Mouse (Mus musculus): Measurements from ENCODE around the gene Abca3. TPM values are rescaled to one million over a fixed set of nuclear protein-coding genes. Genes with fewer than 3 reads are reported as not detected.

Abca3 gene
- polyA plus RNA-seq, 1 experiment = 32.6 TPM

- no peak for TF ChIP-seq POLR2A (IDR thresholded peaks at IDR 0.05; ENCODE audit: low read depth, low read length)
- no peak for TF ChIP-seq CTCF (IDR thresholded peaks at IDR 0.05; ENCODE audit: extremely low read depth, insufficient read depth, insufficient read length, insufficient replicate concordance)
- Histone ChIP-seq H3K36me3 (ENCODE audit: control insufficient read depth, insufficient read depth, low read length) (peaks cover 31% of the 10 kb centered on the region), H3K27me3 (ENCODE audit: control insufficient read depth, insufficient read depth, low read length) (no peaks in the 10 kb centered on the region), H3K4me3 (ENCODE audit: extremely low read depth, insufficient read depth, insufficient read length) (no peak overlapping the region), H3K4me1 (ENCODE audit: control insufficient read depth, insufficient read depth, insufficient read length) (no peaks in the 10 kb centered on the region), H3K27ac (ENCODE audit: insufficient read depth, low read length) (no peak overlapping the region)
- no peak for DNase-seq (ENCODE audit: low read depth in 1 of 2, low spot score in 2 of 2)
- 89% methylated on average over 6 of the region's 6 CpGs for WGBS
Measured at GRCm38 (mm10) chr17:24375886-24376285, 24.1 kb downstream of the Abca3 start.

- peaks cover 38% of the 10 kb centered on the region for H3K36me3 ChIP-seq (ENCODE audit: control insufficient read depth, insufficient read depth, low read length)
- TF ChIP-seq POLR2A (IDR thresholded peaks at IDR 0.05; ENCODE audit: low read depth, low read length) (no peak), CTCF (IDR thresholded peaks at IDR 0.05; ENCODE audit: extremely low read depth, insufficient read depth, insufficient read length, insufficient replicate concordance) (no peak)
Measured at GRCm38 (mm10) chr17:24378496-24378895, 26.7 kb downstream of the Abca3 start.

GRCm38 (mm10) chr17:24383789-24384188, 32.0 kb downstream of the Abca3 start:
- Histone ChIP-seq H3K4me3 (ENCODE audit: extremely low read depth, insufficient read depth, insufficient read length) (no peak overlapping the region), H3K27me3 (ENCODE audit: control insufficient read depth, insufficient read depth, low read length) (no peaks in the 10 kb centered on the region), H3K4me1 (ENCODE audit: control insufficient read depth, insufficient read depth, insufficient read length) (no peaks in the 10 kb centered on the region), H3K36me3 (ENCODE audit: control insufficient read depth, insufficient read depth, low read length) (peaks cover 42% of the 10 kb centered on the region), H3K27ac (ENCODE audit: insufficient read depth, low read length) (no peak overlapping the region)
- WGBS = 91% methylated on average over 8 of the region's 8 CpGs
- no peak for DNase-seq (ENCODE audit: low read depth in 1 of 2, low spot score in 2 of 2)
- TF ChIP-seq CTCF (IDR thresholded peaks at IDR 0.05; ENCODE audit: extremely low read depth, insufficient read depth, insufficient read length, insufficient replicate concordance) = no peak
- no peak for TF ChIP-seq POLR2A (IDR thresholded peaks at IDR 0.05; ENCODE audit: low read depth, low read length)

More at GRCm38 (mm10) chr17:24378496-24378895, 26.7 kb downstream of the Abca3 start:
- Histone ChIP-seq H3K27me3 (ENCODE audit: control insufficient read depth, insufficient read depth, low read length) (no peaks in the 10 kb centered on the region), H3K27ac (ENCODE audit: insufficient read depth, low read length) (no peak overlapping the region), H3K4me1 (ENCODE audit: control insufficient read depth, insufficient read depth, insufficient read length) (no peaks in the 10 kb centered on the region), H3K4me3 (ENCODE audit: extremely low read depth, insufficient read depth, insufficient read length) (no peak overlapping the region)
- WGBS = 88% methylated on average over 2 of the region's 2 CpGs
- no peak for DNase-seq (ENCODE audit: low read depth in 1 of 2, low spot score in 2 of 2)

DNA sequence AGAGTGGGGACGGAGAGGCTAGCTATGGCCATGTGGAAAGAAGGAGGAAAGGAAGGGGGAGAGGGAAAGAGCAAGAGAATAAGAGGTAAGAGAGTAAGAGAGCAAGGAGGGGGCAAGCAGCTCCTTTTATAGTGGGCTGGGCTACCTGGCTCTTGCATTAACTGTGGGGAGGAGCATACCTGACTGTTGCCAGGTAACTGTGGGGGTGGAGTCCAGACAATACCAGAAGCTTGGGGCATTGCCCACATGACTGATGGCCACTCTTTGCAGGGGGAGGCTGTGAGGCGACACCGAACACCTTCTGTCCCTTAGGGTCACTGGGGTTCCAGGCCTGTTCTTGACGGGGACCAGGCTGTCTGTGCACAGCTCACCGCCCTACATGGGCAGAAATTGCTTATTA, 37.0 kb downstream of the Abca3 start:
- TF ChIP-seq POLR2A (IDR thresholded peaks at IDR 0.05; ENCODE audit: low read depth, low read length) (no peak), CTCF (IDR thresholded peaks at IDR 0.05; ENCODE audit: extremely low read depth, insufficient read depth, insufficient read length, insufficient replicate concordance) (no peak)
- H3K4me1 ChIP-seq (ENCODE audit: control insufficient read depth, insufficient read depth, insufficient read length) = no peaks in the 10 kb centered on the region
- no peak overlapping the region for H3K4me3 ChIP-seq (ENCODE audit: extremely low read depth, insufficient read depth, insufficient read length)
- DNase-seq (ENCODE audit: low read depth in 1 of 2, low spot score in 2 of 2) = no peak
- no peak overlapping the region for H3K27ac ChIP-seq (ENCODE audit: insufficient read depth, low read length)
- 95% methylated on average over 5 of the region's 5 CpGs for WGBS
- no peaks in the 10 kb centered on the region for H3K27me3 ChIP-seq (ENCODE audit: control insufficient read depth, insufficient read depth, low read length)
- peaks cover 32% of the 10 kb centered on the region for H3K36me3 ChIP-seq (ENCODE audit: control insufficient read depth, insufficient read depth, low read length)

DNA sequence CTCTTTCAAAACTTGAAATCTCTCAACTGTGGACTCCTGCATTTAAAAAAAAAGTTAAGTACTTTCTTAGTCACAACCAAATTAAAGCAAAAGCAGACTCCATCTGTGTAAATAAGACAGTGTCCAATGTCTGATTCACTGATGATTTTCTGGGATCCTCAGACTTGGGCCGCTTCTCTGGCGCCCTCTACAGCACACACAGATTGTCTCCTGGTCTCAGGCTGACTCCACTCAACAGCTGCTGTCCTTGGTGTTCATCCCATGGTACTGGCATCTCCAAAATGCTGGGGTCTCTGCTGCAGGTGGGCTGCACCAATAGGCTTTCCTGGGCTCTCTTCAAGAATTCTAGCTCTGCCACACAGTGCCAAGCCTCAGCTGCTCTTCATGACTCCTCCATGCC, 38.1 kb downstream of the Abca3 start:
- DNase-seq (ENCODE audit: low read depth in 1 of 2, low spot score in 2 of 2) = peak in 1 of 2 experiments; percentile 23
- Histone ChIP-seq H3K4me3 (ENCODE audit: extremely low read depth, insufficient read depth, insufficient read length) (no peak overlapping the region), H3K4me1 (ENCODE audit: control insufficient read depth, insufficient read depth, insufficient read length) (no peaks in the 10 kb centered on the region), H3K27me3 (ENCODE audit: control insufficient read depth, insufficient read depth, low read length) (no peaks in the 10 kb centered on the region), H3K27ac (ENCODE audit: insufficient read depth, low read length) (no peak overlapping the region), H3K36me3 (ENCODE audit: control insufficient read depth, insufficient read depth, low read length) (peaks cover 22% of the 10 kb centered on the region)
- 31% methylated on average over 2 of the region's 2 CpGs for WGBS
- TF ChIP-seq POLR2A (IDR thresholded peaks at IDR 0.05; ENCODE audit: low read depth, low read length) = no peak
- peak; percentile 36; the same call in 1 of the 2 replicates for TF ChIP-seq CTCF (IDR thresholded peaks at IDR 0.05; ENCODE audit: extremely low read depth, insufficient read depth, insufficient read length, insufficient replicate concordance)

DNA sequence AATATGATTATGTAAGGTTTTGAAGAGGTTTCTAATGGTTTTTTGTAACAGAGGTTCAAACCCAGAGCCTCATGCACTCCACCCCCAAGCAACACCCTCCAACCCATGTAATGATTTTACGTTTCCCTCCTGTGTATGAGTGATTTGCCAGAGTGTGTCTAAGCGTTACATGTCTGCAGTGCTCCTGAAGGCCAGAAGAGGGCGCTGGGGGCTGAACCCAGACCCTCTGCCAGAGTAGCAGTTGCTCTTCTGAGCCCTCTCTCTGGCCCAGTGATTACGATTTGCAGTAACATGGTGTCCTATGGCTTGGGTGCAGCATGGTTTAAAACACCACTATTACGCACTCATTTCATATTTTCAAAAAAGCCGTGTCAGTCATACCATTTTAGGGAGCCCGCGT, 39.4 kb downstream of the Abca3 start:
- 82% methylated on average over 8 of the region's 8 CpGs for WGBS
- DNase-seq (ENCODE audit: low read depth in 1 of 2, low spot score in 2 of 2) = peak in 1 of 2 experiments; percentile 22
- Histone ChIP-seq H3K36me3 (ENCODE audit: control insufficient read depth, insufficient read depth, low read length) (peaks cover 17% of the 10 kb centered on the region), H3K4me1 (ENCODE audit: control insufficient read depth, insufficient read depth, insufficient read length) (no peaks in the 10 kb centered on the region), H3K27me3 (ENCODE audit: control insufficient read depth, insufficient read depth, low read length) (no peaks in the 10 kb centered on the region), H3K4me3 (ENCODE audit: extremely low read depth, insufficient read depth, insufficient read length) (no peak overlapping the region), H3K27ac (ENCODE audit: insufficient read depth, low read length) (no peak overlapping the region)
- TF ChIP-seq POLR2A (IDR thresholded peaks at IDR 0.05; ENCODE audit: low read depth, low read length) (no peak), CTCF (IDR thresholded peaks at IDR 0.05; ENCODE audit: extremely low read depth, insufficient read depth, insufficient read length, insufficient replicate concordance) (peak; percentile 24; the same call in 1 of the 2 replicates)

GRCm38 (mm10) chr17:24393527-24393926, 41.8 kb downstream of the Abca3 start:
- H3K36me3 ChIP-seq (ENCODE audit: control insufficient read depth, insufficient read depth, low read length) = peaks cover 10% of the 10 kb centered on the region
- H3K4me1 ChIP-seq (ENCODE audit: control insufficient read depth, insufficient read depth, insufficient read length) = no peaks in the 10 kb centered on the region
- H3K27me3 ChIP-seq (ENCODE audit: control insufficient read depth, insufficient read depth, low read length) = no peaks in the 10 kb centered on the region
- WGBS = 79% methylated on average over 4 of the region's 4 CpGs
- no peak overlapping the region for H3K4me3 ChIP-seq (ENCODE audit: extremely low read depth, insufficient read depth, insufficient read length)
- TF ChIP-seq CTCF (IDR thresholded peaks at IDR 0.05; ENCODE audit: extremely low read depth, insufficient read depth, insufficient read length, insufficient replicate concordance) (no peak), POLR2A (IDR thresholded peaks at IDR 0.05; ENCODE audit: low read depth, low read length) (no peak)
- no peak for DNase-seq (ENCODE audit: low read depth in 1 of 2, low spot score in 2 of 2)
- H3K27ac ChIP-seq (ENCODE audit: insufficient read depth, low read length) = no peak overlapping the region
